In genomic region chr2:71290107-71290775, GRCm38 (mm10) we compare ENCODE assay signal across 7 mouse cellular contexts.
DNase-seq lines count a peak whose midpoint lies in the region; ATAC-seq lines count a peak whose summit lies in the region.

No protein-coding gene starts in this region.

- H3K4me3 ChIP-seq in forebrain, embryonic 13.5 days: no peak overlapping the region
- no peak overlapping the region for H3K4me3 ChIP-seq in liver, embryonic 11.5 days (ENCODE audit: low read depth, low read length)

- H3K36me3 ChIP-seq in forebrain, embryonic 13.5 days (ENCODE audit: poor library complexity, severe bottlenecking): peaks cover 11% of the 10 kb centered on the region; the same call in 1 of the 2 replicates
- no peaks in the 10 kb centered on the region for H3K36me3 ChIP-seq in liver, embryonic 11.5 days (ENCODE audit: control insufficient read depth, insufficient read depth, low read length)

- no peak overlapping the region for H3K9ac ChIP-seq in forebrain, embryonic 13.5 days
- no peak overlapping the region for H3K9ac ChIP-seq in liver, embryonic 11.5 days (ENCODE audit: low read depth, low read length)

- peak; percentile 44 to 45 for DNase-seq in left cerebral cortex, postnatal 14 days (ENCODE audit: low spot score in 2 of 2)
- no peak for DNase-seq in left cerebral cortex, adult 8-10 months (ENCODE audit: low spot score in 2 of 2)
- peak; percentile 39 for DNase-seq in left cerebral cortex, postnatal 4 days
- DNase-seq in yolk sac, embryonic 10.5 days (ENCODE audit: low spot score): peak; percentile 43
- no peak for DNase-seq in adrenal gland, postnatal 10 days
- DNase-seq in liver, embryonic 11.5 days (ENCODE audit: low spot score): no peak

- H3K9me3 ChIP-seq in forebrain, embryonic 13.5 days (replicated peaks): no peaks in the 10 kb centered on the region
- H3K9me3 ChIP-seq in liver, embryonic 11.5 days (ENCODE audit: control insufficient read depth, low read length): no peaks in the 10 kb centered on the region

- H3K4me2 ChIP-seq in forebrain, embryonic 13.5 days: no peak overlapping the region
- no peak overlapping the region for H3K4me2 ChIP-seq in liver, embryonic 11.5 days

- H3K27me3 ChIP-seq in forebrain, embryonic 13.5 days: no peaks in the 10 kb centered on the region
- H3K27me3 ChIP-seq in liver, embryonic 11.5 days (replicated peaks; ENCODE audit: control insufficient read depth, insufficient read depth, low read length): no peaks in the 10 kb centered on the region

- H3K27ac ChIP-seq in forebrain, embryonic 13.5 days: no peak overlapping the region; the same call in 1 of the 2 replicates
- no peak overlapping the region for H3K27ac ChIP-seq in liver, embryonic 11.5 days (ENCODE audit: low read depth, low read length)

- intact Hi-C loops in left cerebral cortex, postnatal 14 days (cut with DNase I): no loop called here
- intact Hi-C loops in left cerebral cortex, postnatal 4 days (cut with DNase I): no loop called here

- 0 out of 2 replicates have a peak, but pooled peaks have one; percentile 19 for ATAC-seq in forebrain, embryonic 13.5 days
- ATAC-seq in liver, embryonic 11.5 days (replicated peaks; ENCODE audit: low FRiP score): no peak

- peaks cover 22% of the 10 kb centered on the region for H3K4me1 ChIP-seq in forebrain, embryonic 13.5 days
- H3K4me1 ChIP-seq in liver, embryonic 11.5 days (replicated peaks; ENCODE audit: control insufficient read depth, insufficient read depth, low read length): no peaks in the 10 kb centered on the region

- WGBS in forebrain, embryonic 13.5 days: 41% methylated on average over 6 of the region's 6 CpGs
- 78% methylated on average over 6 of the region's 6 CpGs for WGBS in liver, embryonic 11.5 days

Comparison
In these comparisons a context has a peak if more than half of its experiments do, and no peak if none do; other contexts are left out.
1. DNase-seq: peak in left cerebral cortex, postnatal 14 days (2 of 2), left cerebral cortex, postnatal 4 days (single experiment) and yolk sac, embryonic 10.5 days (single experiment); none in left cerebral cortex, adult 8-10 months (0 of 2), adrenal gland, postnatal 10 days (single experiment) and liver, embryonic 11.5 days (single experiment).